Mouse (Mus musculus) midbrain, embryonic 13.5 days (tissue): ENCODE measurements around the gene Sox5. TPM values are rescaled to one million over a fixed set of nuclear protein-coding genes. Genes with fewer than 3 reads are reported as not detected.

Source experiments
- ATAC-seq: fragments of 200-750 bp; cut with Nextera tagmentation; 2 replicates; pipeline ENCODE4 v1.8.0; 2017; ENCODE audit warnings: mild to moderate bottlenecking, moderate TSS enrichment, moderate library complexity
- H3K27ac ChIP-seq: fragments of 300-500 bp; sonication (generic); 2 replicates; pipeline ENCODE4 v1.5.1; 2015; ENCODE audit warnings: inconsistent platforms, mild to moderate bottlenecking, moderate library complexity
- H3K27me3 ChIP-seq: fragments of 300-500 bp; sonication (generic); 2 replicates; pipeline ENCODE4 v1.6.1; 2015; ENCODE audit warnings: mild to moderate bottlenecking, inconsistent platforms
- H3K36me3 ChIP-seq: fragments of 300-500 bp; sonication (generic); 2 replicates; pipeline ENCODE4 v1.6.1; 2015; ENCODE audit warnings: mild to moderate bottlenecking, inconsistent platforms
- H3K4me1 ChIP-seq: fragments of 300-500 bp; sonication (generic); replicated peaks from 2 replicates; pipeline ENCODE4 v1.6.1; 2015; ENCODE audit warnings: inconsistent platforms
- H3K4me2 ChIP-seq: fragments of 300-500 bp; sonication (generic); replicated peaks from 2 replicates; pipeline ENCODE4 v1.6.1; 2015; ENCODE audit warnings: moderate library complexity, mild to moderate bottlenecking, inconsistent platforms
- H3K4me3 ChIP-seq: fragments of 300-500 bp; sonication (generic); replicated peaks from 2 replicates; pipeline ENCODE4 v1.5.1; 2015; ENCODE audit warnings: mild to moderate bottlenecking, inconsistent platforms
- H3K9ac ChIP-seq: fragments of 300-500 bp; sonication (generic); replicated peaks from 2 replicates; pipeline ENCODE4 v1.6.1; 2015; ENCODE audit warnings: mild to moderate bottlenecking, inconsistent platforms
- H3K9me3 ChIP-seq: fragments of 300-500 bp; sonication (generic); 2 replicates; pipeline ENCODE4 v1.6.1; 2016; ENCODE audit warnings: mild to moderate bottlenecking, inconsistent platforms
- WGBS: fragments of 180-500 bp; shearing (Covaris S2); methylation state at CpG from one replicate; pipeline ENCODE4 v1.1.7; 2015; 5-methylcytosine and 5-hydroxymethylcytosine counted together
- polyA plus RNA-seq: library from polyadenylated mRNA; unstranded; fragments of >200 nt; fragmentation: Nextera tagmentation; extraction: Ambion mirVana; gene quantifications from 2 replicates; pipeline ENCODE4 v1.2.1, GENCODE M21; 2015

Gene Sox5
- polyA plus RNA-seq, 1 experiment from 2014 or later, result 52.0 TPM

GRCm38 (mm10) chr6:144010285-144010684 lies 771.5 kb downstream of the Sox5 start:
- Histone ChIP-seq H3K4me3 (no peak overlapping the region), H3K27ac (no peak overlapping the region), H3K4me1 (no peaks in the 10 kb centered on the region), H3K9me3 (no peaks in the 10 kb centered on the region), H3K9ac (no peak overlapping the region), H3K27me3 (no peaks in the 10 kb centered on the region), H3K36me3 (0 out of 2 replicates have a peak, but pooled peaks cover 4% of the 10 kb centered on the region), H3K4me2 (no peak overlapping the region)
- no peak for ATAC-seq

GRCm38 (mm10) chr6:144005132-144005531 lies 776.6 kb downstream of the Sox5 start:
- 92% methylated on average over 6 of the region's 6 CpGs for WGBS

GRCm38 (mm10) chr6:143998201-143998600 lies 783.6 kb downstream of the Sox5 start:
- ATAC-seq, result no peak
- 0 out of 2 replicates have a peak, but pooled peaks cover 9% of the 10 kb centered on the region for H3K27me3 ChIP-seq
- no peak overlapping the region for H3K4me2 ChIP-seq
- no peaks in the 10 kb centered on the region for H3K9me3 ChIP-seq
- no peak overlapping the region for H3K9ac ChIP-seq
- H3K4me3 ChIP-seq, result no peak overlapping the region
- 32% methylated on average over 13 of the region's 13 CpGs for WGBS
- H3K4me1 ChIP-seq, result peaks cover 17% of the 10 kb centered on the region
- H3K36me3 ChIP-seq, result no peaks in the 10 kb centered on the region
- H3K27ac ChIP-seq, result no peak overlapping the region

More at GRCm38 (mm10) chr6:144005132-144005531, 776.6 kb downstream of the Sox5 start:
- no peak overlapping the region for H3K4me2 ChIP-seq
- H3K27ac ChIP-seq, result no peak overlapping the region
- H3K9me3 ChIP-seq, result no peaks in the 10 kb centered on the region
- no peak overlapping the region for H3K4me3 ChIP-seq
- no peaks in the 10 kb centered on the region for H3K36me3 ChIP-seq
- H3K4me1 ChIP-seq, result no peaks in the 10 kb centered on the region
- H3K27me3 ChIP-seq, result 0 out of 2 replicates have a peak, but pooled peaks cover 4% of the 10 kb centered on the region
- H3K9ac ChIP-seq, result no peak overlapping the region
- no peak for ATAC-seq

- H3K36me3 ChIP-seq, result no peaks in the 10 kb centered on the region
- H3K9ac ChIP-seq, result no peak overlapping the region
- ATAC-seq, result no peak
- H3K27me3 ChIP-seq, result 0 out of 2 replicates have a peak, but pooled peaks cover 9% of the 10 kb centered on the region
- WGBS, result 78% methylated on average over 11 of the region's 11 CpGs
- no peak overlapping the region for H3K27ac ChIP-seq
- peaks cover 17% of the 10 kb centered on the region for H3K4me1 ChIP-seq
- no peaks in the 10 kb centered on the region for H3K9me3 ChIP-seq
- H3K4me3 ChIP-seq, result no peak overlapping the region
- no peak overlapping the region for H3K4me2 ChIP-seq
Observed at GRCm38 (mm10) chr6:143997616-143998015, 784.2 kb downstream of the Sox5 start.

- H3K36me3 ChIP-seq, result no peaks in the 10 kb centered on the region
Observed at GRCm38 (mm10) chr6:143995046-143995445, 786.7 kb downstream of the Sox5 start.

GRCm38 (mm10) chr6:143987548-143987947 lies 794.2 kb downstream of the Sox5 start:
- no peak overlapping the region for H3K4me3 ChIP-seq
- H3K9me3 ChIP-seq, result no peaks in the 10 kb centered on the region
- no peaks in the 10 kb centered on the region for H3K27me3 ChIP-seq
- no peaks in the 10 kb centered on the region for H3K36me3 ChIP-seq
- H3K27ac ChIP-seq, result no peak overlapping the region
- no peak overlapping the region for H3K9ac ChIP-seq
- no peak overlapping the region for H3K4me2 ChIP-seq
- H3K4me1 ChIP-seq, result no peaks in the 10 kb centered on the region
- 0 out of 2 replicates have a peak, but pooled peaks have one; percentile 56 for ATAC-seq

More at GRCm38 (mm10) chr6:143995046-143995445, 786.7 kb downstream of the Sox5 start:
- Histone ChIP-seq H3K9ac (no peak overlapping the region), H3K9me3 (no peaks in the 10 kb centered on the region), H3K4me3 (no peak overlapping the region), H3K27ac (no peak overlapping the region), H3K27me3 (0 out of 2 replicates have a peak, but pooled peaks cover 4% of the 10 kb centered on the region), H3K4me2 (no peak overlapping the region), H3K4me1 (peaks cover 17% of the 10 kb centered on the region)
- ATAC-seq, result no peak
- 33% methylated on average over 4 of the region's 4 CpGs for WGBS

- H3K9me3 ChIP-seq, result no peaks in the 10 kb centered on the region
- H3K27ac ChIP-seq, result no peak overlapping the region
- no peaks in the 10 kb centered on the region for H3K36me3 ChIP-seq
- no peaks in the 10 kb centered on the region for H3K27me3 ChIP-seq
- no peak overlapping the region for H3K4me3 ChIP-seq
- no peak overlapping the region for H3K9ac ChIP-seq
- WGBS, result 94% methylated on average over 8 of the region's 8 CpGs
- no peak for ATAC-seq
- no peak overlapping the region for H3K4me2 ChIP-seq
- no peaks in the 10 kb centered on the region for H3K4me1 ChIP-seq
Observed at GRCm38 (mm10) chr6:143980131-143980530, 801.6 kb downstream of the Sox5 start.

GRCm38 (mm10) chr6:143967724-143968400 lies 813.9 kb downstream of the Sox5 start:
- 59% methylated on average over 9 of the region's 9 CpGs for WGBS
- ATAC-seq, result no peak
- no peak overlapping the region for H3K4me2 ChIP-seq
- no peaks in the 10 kb centered on the region for H3K27me3 ChIP-seq
- no peaks in the 10 kb centered on the region for H3K36me3 ChIP-seq
- no peak overlapping the region for H3K9ac ChIP-seq
- H3K27ac ChIP-seq, result no peak overlapping the region
- peaks cover 8% of the 10 kb centered on the region for H3K4me1 ChIP-seq
- H3K9me3 ChIP-seq, result no peaks in the 10 kb centered on the region
- no peak overlapping the region for H3K4me3 ChIP-seq

GRCm38 (mm10) chr6:143960487-143960886 lies 821.3 kb downstream of the Sox5 start:
- ATAC-seq, result no peak
- no peak overlapping the region for H3K9ac ChIP-seq
- no peak overlapping the region for H3K27ac ChIP-seq
- no peak overlapping the region for H3K4me3 ChIP-seq
- H3K9me3 ChIP-seq, result no peaks in the 10 kb centered on the region
- no peaks in the 10 kb centered on the region for H3K4me1 ChIP-seq
- no peak overlapping the region for H3K4me2 ChIP-seq
- 0 out of 2 replicates have a peak, but pooled peaks cover 3% of the 10 kb centered on the region for H3K36me3 ChIP-seq
- H3K27me3 ChIP-seq, result no peaks in the 10 kb centered on the region
- WGBS, result 92% methylated on average over 11 of the region's 11 CpGs

GRCm38 (mm10) chr6:143960081-143960480 lies 821.7 kb downstream of the Sox5 start:
- H3K36me3 ChIP-seq, result 0 out of 2 replicates have a peak, but pooled peaks cover 3% of the 10 kb centered on the region
- 89% methylated on average over 8 of the region's 8 CpGs for WGBS
- no peak for ATAC-seq

GRCm38 (mm10) chr6:143958372-143958771 lies 823.4 kb downstream of the Sox5 start:
- WGBS, result 87% methylated on average over 7 of the region's 7 CpGs
- no peak overlapping the region for H3K4me3 ChIP-seq
- H3K27ac ChIP-seq, result no peak overlapping the region
- H3K4me1 ChIP-seq, result no peaks in the 10 kb centered on the region
- H3K9me3 ChIP-seq, result no peaks in the 10 kb centered on the region
- H3K27me3 ChIP-seq, result no peaks in the 10 kb centered on the region
- no peak overlapping the region for H3K4me2 ChIP-seq
- 0 out of 2 replicates have a peak, but pooled peaks cover 3% of the 10 kb centered on the region for H3K36me3 ChIP-seq
- ATAC-seq, result no peak
- no peak overlapping the region for H3K9ac ChIP-seq

More at GRCm38 (mm10) chr6:143960081-143960480, 821.7 kb downstream of the Sox5 start:
- H3K27me3 ChIP-seq, result no peaks in the 10 kb centered on the region
- no peak overlapping the region for H3K27ac ChIP-seq
- no peaks in the 10 kb centered on the region for H3K9me3 ChIP-seq
- no peaks in the 10 kb centered on the region for H3K4me1 ChIP-seq
- H3K9ac ChIP-seq, result no peak overlapping the region
- H3K4me2 ChIP-seq, result no peak overlapping the region
- H3K4me3 ChIP-seq, result no peak overlapping the region

- no peak overlapping the region for H3K4me3 ChIP-seq
- 0 out of 2 replicates have a peak, but pooled peaks cover 3% of the 10 kb centered on the region for H3K36me3 ChIP-seq
- H3K27me3 ChIP-seq, result no peaks in the 10 kb centered on the region
- H3K4me2 ChIP-seq, result no peak overlapping the region
- H3K27ac ChIP-seq, result no peak overlapping the region
- no peaks in the 10 kb centered on the region for H3K9me3 ChIP-seq
- no peak overlapping the region for H3K9ac ChIP-seq
- no peak for ATAC-seq
- 81% methylated on average over 5 of the region's 5 CpGs for WGBS
- H3K4me1 ChIP-seq, result no peaks in the 10 kb centered on the region
Observed at GRCm38 (mm10) chr6:143957063-143957462, 824.7 kb downstream of the Sox5 start.
